Mouse (Mus musculus): ENCODE measurements around the gene Zbtb20. TPM values are rescaled to one million over a fixed set of nuclear protein-coding genes. Genes with fewer than 3 reads are reported as not detected.

Zbtb20 gene
- polyA plus RNA-seq, 2 experiments = 0.40 to 2.2 TPM

DNA sequence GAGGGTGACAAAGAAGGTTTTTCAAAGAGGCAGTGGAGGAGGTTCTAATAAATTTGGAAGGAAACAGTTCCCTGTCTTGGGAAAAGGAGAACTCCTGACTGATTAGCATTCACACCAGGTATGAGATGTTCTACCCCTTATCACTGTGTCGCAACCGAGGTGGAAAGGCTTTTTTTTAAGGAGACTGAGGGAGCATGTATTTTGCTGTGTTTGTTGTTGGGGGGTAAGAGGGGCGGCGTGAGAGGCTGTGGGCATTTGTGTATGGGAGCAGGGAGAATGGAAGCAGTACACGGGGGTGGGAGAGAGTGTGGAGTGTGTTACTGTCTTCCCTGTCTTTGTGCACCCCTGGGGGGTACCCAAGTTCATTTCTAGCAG lies 627.9 kb downstream of the Zbtb20 start:
- no peak overlapping the region for H3K27ac ChIP-seq
- no peaks in the 10 kb centered on the region; the same call in 1 of the 2 replicates for H3K27me3 ChIP-seq (ENCODE audit: control insufficient read depth, insufficient read depth, low read length)
- ATAC-seq (ENCODE audit: insufficient read depth) (no peak), DNase-seq (ENCODE audit: low read depth in 3 of 3, low spot score in 3 of 3) (no peak)
- H3K4me1 ChIP-seq (replicated peaks; ENCODE audit: control insufficient read depth in 2 of 2, insufficient read depth in 2 of 2, low read length in 1 of 2) = no peaks in the 10 kb centered on the region
- TF ChIP-seq EP300 (IDR thresholded peaks at IDR 0.05; ENCODE audit: low read depth) (no peak), CTCF (IDR thresholded peaks at IDR 0.05; ENCODE audit: low read depth) (no peak)
- H3K9ac ChIP-seq (replicated peaks) = no peak overlapping the region
- 7% methylated on average over 5 of the region's 5 CpGs for WGBS (ENCODE audit: insufficient replicate concordance)
- no peaks in the 10 kb centered on the region for H3K36me3 ChIP-seq (replicated peaks; ENCODE audit: control insufficient read depth, insufficient read depth, low read depth)
- H3K4me2 ChIP-seq (ENCODE audit: low read depth) = peak overlapping the region; percentile 18; the same call in 1 of the 2 replicates
- no peak overlapping the region for H3K4me3 ChIP-seq (ENCODE audit: insufficient read depth in 1 of 2, low read depth in 2 of 2, low read length in 2 of 2)
- H3K9me3 ChIP-seq (ENCODE audit: control insufficient read depth, low read length) = no peaks in the 10 kb centered on the region

DNA sequence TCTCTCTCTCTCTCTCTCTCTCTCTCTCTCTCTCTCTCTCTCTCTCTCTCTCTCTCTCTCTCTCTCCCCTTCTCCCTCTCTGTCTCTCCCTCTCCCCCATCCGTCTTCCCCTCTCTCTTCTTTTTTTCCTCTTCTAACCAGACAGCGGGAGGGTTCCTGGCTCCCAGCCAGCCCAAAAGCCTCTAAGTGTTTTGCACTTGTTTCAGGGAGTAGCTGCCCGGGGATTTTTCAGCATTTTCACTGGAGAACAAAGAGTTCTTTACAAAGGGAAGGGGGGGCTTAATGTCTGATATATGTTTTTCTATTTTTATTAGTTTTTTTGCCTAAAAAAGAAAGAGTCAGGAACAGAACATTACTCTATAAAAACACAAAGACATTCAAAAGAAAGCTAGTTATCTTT lies 628.5 kb downstream of the Zbtb20 start:
- Histone ChIP-seq H3K4me1 (replicated peaks; ENCODE audit: control insufficient read depth in 2 of 2, insufficient read depth in 2 of 2, low read length in 1 of 2) (no peaks in the 10 kb centered on the region), H3K4me3 (ENCODE audit: insufficient read depth in 1 of 2, low read depth in 2 of 2, low read length in 2 of 2) (no peak overlapping the region), H3K9me3 (ENCODE audit: control insufficient read depth, low read length) (no peaks in the 10 kb centered on the region), H3K4me2 (ENCODE audit: low read depth) (no peak overlapping the region), H3K27me3 (ENCODE audit: control insufficient read depth, insufficient read depth, low read length) (no peaks in the 10 kb centered on the region; the same call in 1 of the 2 replicates), H3K9ac (replicated peaks) (no peak overlapping the region), H3K36me3 (replicated peaks; ENCODE audit: control insufficient read depth, insufficient read depth, low read depth) (no peaks in the 10 kb centered on the region), H3K27ac (no peak overlapping the region)
- TF ChIP-seq CTCF (IDR thresholded peaks at IDR 0.05; ENCODE audit: low read depth) (no peak), EP300 (IDR thresholded peaks at IDR 0.05; ENCODE audit: low read depth) (no peak)
- DNase-seq (ENCODE audit: low read depth in 3 of 3, low spot score in 3 of 3) (no peak), ATAC-seq (ENCODE audit: insufficient read depth) (no peak)
- 0% methylated on average over 3 of the region's 3 CpGs for WGBS (ENCODE audit: insufficient replicate concordance)

DNA sequence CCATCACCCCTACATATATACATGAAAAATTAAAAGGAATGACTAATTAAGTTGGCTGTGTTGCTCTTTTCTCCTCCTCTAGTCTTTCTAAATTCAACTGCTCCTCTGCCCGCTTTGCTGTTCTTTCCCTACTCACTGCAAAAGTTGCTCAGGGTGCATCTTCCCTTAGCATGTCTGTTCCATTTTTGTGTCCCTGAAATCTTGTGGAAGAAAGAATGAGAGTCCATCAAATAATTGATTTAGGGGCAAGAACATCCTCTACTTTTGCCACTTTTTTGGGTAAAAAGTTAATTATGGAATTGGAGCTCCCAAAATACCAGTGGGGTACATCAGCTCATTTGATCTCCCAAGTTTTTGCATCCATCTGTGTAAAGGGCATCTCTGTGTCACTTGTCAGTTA lies 628.9 kb downstream of the Zbtb20 start:
- Histone ChIP-seq H3K27me3 (ENCODE audit: control insufficient read depth, insufficient read depth, low read length) (no peaks in the 10 kb centered on the region; the same call in 1 of the 2 replicates), H3K4me1 (replicated peaks; ENCODE audit: control insufficient read depth in 2 of 2, insufficient read depth in 2 of 2, low read length in 1 of 2) (no peaks in the 10 kb centered on the region), H3K36me3 (replicated peaks; ENCODE audit: control insufficient read depth, insufficient read depth, low read depth) (no peaks in the 10 kb centered on the region), H3K27ac (no peak overlapping the region), H3K9me3 (ENCODE audit: control insufficient read depth, low read length) (no peaks in the 10 kb centered on the region), H3K4me3 (ENCODE audit: insufficient read depth in 1 of 2, low read depth in 2 of 2, low read length in 2 of 2) (no peak overlapping the region), H3K4me2 (ENCODE audit: low read depth) (no peak overlapping the region), H3K9ac (replicated peaks) (no peak overlapping the region)
- DNase-seq (ENCODE audit: low read depth in 3 of 3, low spot score in 3 of 3) (no peak), ATAC-seq (ENCODE audit: insufficient read depth) (no peak)
- WGBS (ENCODE audit: insufficient replicate concordance) = 59% methylated on average over 1 of the region's 1 CpGs
- TF ChIP-seq EP300 (IDR thresholded peaks at IDR 0.05; ENCODE audit: low read depth) (no peak), CTCF (IDR thresholded peaks at IDR 0.05; ENCODE audit: low read depth) (no peak)

DNA sequence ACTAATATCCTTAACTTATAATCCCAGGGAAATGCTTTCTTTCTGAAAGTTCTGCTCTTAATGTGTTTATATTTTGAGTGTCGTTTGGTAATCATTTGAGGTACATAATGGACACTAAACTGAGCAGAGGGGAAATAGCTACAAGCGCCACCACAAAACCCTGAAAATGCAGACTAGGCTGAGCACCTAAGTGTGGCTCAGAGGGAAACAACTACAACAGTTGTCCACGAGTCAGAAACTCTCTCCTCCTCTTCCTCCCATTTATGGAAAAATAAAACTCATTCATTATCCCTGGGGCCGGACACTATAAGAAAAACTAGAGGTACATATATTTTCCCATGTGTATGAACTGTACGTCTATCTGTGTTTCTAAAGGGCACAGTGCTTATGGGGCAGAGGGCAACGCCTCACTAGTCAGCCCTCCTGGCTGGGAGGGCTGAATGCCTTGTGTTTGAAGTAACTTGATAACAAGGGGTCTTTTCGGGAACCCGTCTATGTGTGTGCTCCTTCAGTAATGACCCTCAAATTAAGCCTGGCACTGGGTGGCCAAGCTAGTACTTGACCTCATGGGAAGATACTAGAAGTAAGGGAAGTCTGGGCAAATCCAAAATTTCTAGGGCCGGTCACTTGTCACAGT lies 629.8 kb downstream of the Zbtb20 start:
- H3K36me3 ChIP-seq (replicated peaks; ENCODE audit: control insufficient read depth, insufficient read depth, low read depth) = no peaks in the 10 kb centered on the region
- H3K9me3 ChIP-seq (ENCODE audit: control insufficient read depth, low read length) = no peaks in the 10 kb centered on the region
- H3K4me2 ChIP-seq (ENCODE audit: low read depth) = no peak overlapping the region
- no peaks in the 10 kb centered on the region; the same call in 1 of the 2 replicates for H3K27me3 ChIP-seq (ENCODE audit: control insufficient read depth, insufficient read depth, low read length)
- H3K27ac ChIP-seq = no peak overlapping the region
- no peak for TF ChIP-seq EP300 (IDR thresholded peaks at IDR 0.05; ENCODE audit: low read depth)
- no peaks in the 10 kb centered on the region for H3K4me1 ChIP-seq (replicated peaks; ENCODE audit: control insufficient read depth in 2 of 2, insufficient read depth in 2 of 2, low read length in 1 of 2)
- DNase-seq (ENCODE audit: low read depth in 3 of 3, low spot score in 3 of 3) (no peak), ATAC-seq (ENCODE audit: insufficient read depth) (no peak)
- no peak overlapping the region for H3K9ac ChIP-seq (replicated peaks)
- H3K4me3 ChIP-seq (ENCODE audit: insufficient read depth in 1 of 2, low read depth in 2 of 2, low read length in 2 of 2) = no peak overlapping the region
- WGBS (ENCODE audit: insufficient replicate concordance) = 44% methylated on average over 9 of the region's 9 CpGs

DNA sequence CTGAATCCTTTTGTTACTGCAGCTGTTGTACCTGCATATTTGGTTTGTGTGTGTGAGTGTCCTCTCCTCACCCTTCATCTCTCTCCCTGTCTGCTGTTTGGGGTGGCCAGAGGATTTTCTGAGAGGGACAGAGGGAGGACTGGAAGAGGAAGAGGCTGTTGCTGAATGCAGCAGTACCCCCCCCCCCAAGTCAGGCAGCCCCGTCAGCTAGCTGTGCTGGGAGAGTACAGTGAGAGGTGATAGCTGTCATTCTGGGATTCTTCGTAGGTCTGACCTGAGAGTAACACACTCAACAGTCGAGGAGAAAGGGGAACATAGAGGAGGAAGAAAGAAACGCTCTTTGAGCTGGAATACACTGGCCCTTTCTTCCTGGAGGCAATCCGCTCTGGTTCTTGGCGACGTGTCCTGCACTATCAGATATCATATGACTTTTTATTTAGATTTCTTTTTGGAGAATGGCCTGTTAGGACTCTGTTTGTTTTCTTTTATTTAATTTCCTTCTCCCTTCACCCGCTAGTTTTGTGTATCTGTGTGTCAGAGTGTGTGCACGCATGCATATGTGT lies 630.6 kb downstream of the Zbtb20 start:
- DNase-seq (ENCODE audit: low read depth in 3 of 3, low spot score in 3 of 3) (no peak), ATAC-seq (ENCODE audit: insufficient read depth) (no peak)

More for the DNA sequence above, 630.6 kb downstream of the Zbtb20 start:
- no peaks in the 10 kb centered on the region; the same call in 1 of the 2 replicates for H3K27me3 ChIP-seq (ENCODE audit: control insufficient read depth, insufficient read depth, low read length)
- H3K4me2 ChIP-seq (ENCODE audit: low read depth) = no peak overlapping the region
- no peaks in the 10 kb centered on the region for H3K36me3 ChIP-seq (replicated peaks; ENCODE audit: control insufficient read depth, insufficient read depth, low read depth)
- no peaks in the 10 kb centered on the region for H3K4me1 ChIP-seq (replicated peaks; ENCODE audit: control insufficient read depth in 2 of 2, insufficient read depth in 2 of 2, low read length in 1 of 2)
- no peak overlapping the region for H3K4me3 ChIP-seq (ENCODE audit: insufficient read depth in 1 of 2, low read depth in 2 of 2, low read length in 2 of 2)
- TF ChIP-seq EP300 (IDR thresholded peaks at IDR 0.05; ENCODE audit: low read depth) (no peak), CTCF (IDR thresholded peaks at IDR 0.05; ENCODE audit: low read depth) (no peak)
- no peak overlapping the region for H3K27ac ChIP-seq
- WGBS (ENCODE audit: insufficient replicate concordance) = 31% methylated on average over 9 of the region's 9 CpGs
- H3K9ac ChIP-seq (replicated peaks) = no peak overlapping the region
- H3K9me3 ChIP-seq (ENCODE audit: control insufficient read depth, low read length) = no peaks in the 10 kb centered on the region

Measured in liver, embryonic 14.5 days (tissue).